Mouse (Mus musculus) hindbrain, embryonic 11.5 days (tissue): ENCODE results near the gene Aldh3b2. TPM values are rescaled to one million over a fixed set of nuclear protein-coding genes. Genes with fewer than 3 reads are reported as not detected.
A peak's percentile ranks its signal among the peaks of the same experiment; 100 is the strongest.

Experiments used
- ATAC-seq: fragments of 200-750 bp; cut with Nextera tagmentation; 2 replicates; pipeline ENCODE4 v1.8.0; 2017; ENCODE audit warnings: mild to moderate bottlenecking, moderate TSS enrichment, moderate library complexity; ENCODE audit not compliant: low FRiP score
- DNase-seq: peaks from one replicate; pipeline ENCODE4 v3.0.0-alpha.2; 2015; ENCODE audit warnings: low spot score
- H3K27ac ChIP-seq: fragments of 300-500 bp; sonication (generic); 2 replicates; pipeline ENCODE4 v1.5.1; 2014; ENCODE audit warnings: mild to moderate bottlenecking, low read depth, low read length
- H3K27me3 ChIP-seq: fragments of 300-500 bp; sonication (generic); 2 replicates; pipeline ENCODE4 v1.6.1; 2014; ENCODE audit warnings: mild to moderate bottlenecking, low read length, moderate library complexity, mixed read lengths; ENCODE audit not compliant: control insufficient read depth, insufficient read depth
- H3K36me3 ChIP-seq: fragments of 300-500 bp; sonication (generic); 2 replicates; pipeline ENCODE4 v1.6.1; 2014; ENCODE audit warnings: mild to moderate bottlenecking, low read length, moderate library complexity, mixed read lengths; ENCODE audit not compliant: control insufficient read depth, insufficient read depth
- H3K4me1 ChIP-seq: fragments of 300-500 bp; sonication (generic); replicated peaks from 2 replicates; pipeline ENCODE4 v1.6.1; 2014; ENCODE audit warnings: low read length, mixed read lengths; ENCODE audit not compliant: control insufficient read depth, insufficient read depth
- H3K4me2 ChIP-seq: fragments of 300-500 bp; sonication (generic); replicated peaks from 2 replicates; pipeline ENCODE4 v1.6.1; 2014; ENCODE audit warnings: mild to moderate bottlenecking, low read depth, low read length
- H3K4me3 ChIP-seq: fragments of 300-500 bp; sonication (generic); 2 replicates; pipeline ENCODE4 v1.5.1; 2014; ENCODE audit warnings: low read depth, low read length
- H3K9ac ChIP-seq: fragments of 300-500 bp; sonication (generic); 2 replicates; pipeline ENCODE4 v1.6.1; 2014; ENCODE audit warnings: low read depth, low read length
- H3K9me3 ChIP-seq: fragments of 300-500 bp; sonication (generic); 2 replicates; pipeline ENCODE4 v1.6.1; 2016; ENCODE audit warnings: low read length; ENCODE audit not compliant: control insufficient read depth
- WGBS: fragments of 180-500 bp; shearing (Covaris S2); extraction: QIAGEN DNeasy Blood & Tissue Kit; methylation state at CpG from one replicate; pipeline ENCODE4 v1.1.7; 2014; 5-methylcytosine and 5-hydroxymethylcytosine counted together
- polyA plus RNA-seq: library from polyadenylated mRNA; unstranded; fragments of >200 nt; fragmentation: Nextera tagmentation; extraction: Ambion mirVana; gene quantifications from 2 replicates; pipeline ENCODE4 v1.2.1, GENCODE M21; 2014

Gene Aldh3b2
- polyA plus RNA-seq, 1 experiment from 2014 or later, result 2.3 TPM

DNA sequence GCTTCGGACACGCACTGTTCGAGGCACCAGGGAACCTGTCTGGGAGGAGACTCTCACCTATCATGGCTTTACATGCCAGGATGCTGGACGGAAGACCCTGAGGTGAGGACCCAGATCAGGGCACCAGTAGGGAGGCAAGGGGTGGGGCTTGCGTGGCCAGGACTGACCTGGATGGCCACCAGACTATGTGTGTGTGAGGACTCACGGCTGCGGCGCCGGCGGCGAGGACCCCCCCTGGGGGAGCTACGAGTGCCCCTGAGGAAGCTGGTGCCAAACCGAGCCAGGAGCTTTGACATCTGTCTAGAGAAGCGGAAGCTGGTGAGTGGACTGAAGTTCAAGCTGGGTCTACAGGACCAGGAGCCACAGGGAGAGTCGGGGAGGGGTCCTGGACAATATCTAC lies 32.2 kb downstream of the Aldh3b2 start:
- Histone ChIP-seq H3K27ac (no peak overlapping the region), H3K9ac (no peak overlapping the region), H3K9me3 (no peaks in the 10 kb centered on the region), H3K4me1 (peaks cover 3% of the 10 kb centered on the region), H3K4me2 (no peak overlapping the region), H3K4me3 (no peak overlapping the region), H3K36me3 (0 out of 2 replicates have a peak, but pooled peaks cover 3% of the 10 kb centered on the region), H3K27me3 (no peaks in the 10 kb centered on the region)
- DNase-seq (no peak), ATAC-seq (no peak)
- WGBS, result 83% methylated on average over 15 of the region's 15 CpGs

DNA sequence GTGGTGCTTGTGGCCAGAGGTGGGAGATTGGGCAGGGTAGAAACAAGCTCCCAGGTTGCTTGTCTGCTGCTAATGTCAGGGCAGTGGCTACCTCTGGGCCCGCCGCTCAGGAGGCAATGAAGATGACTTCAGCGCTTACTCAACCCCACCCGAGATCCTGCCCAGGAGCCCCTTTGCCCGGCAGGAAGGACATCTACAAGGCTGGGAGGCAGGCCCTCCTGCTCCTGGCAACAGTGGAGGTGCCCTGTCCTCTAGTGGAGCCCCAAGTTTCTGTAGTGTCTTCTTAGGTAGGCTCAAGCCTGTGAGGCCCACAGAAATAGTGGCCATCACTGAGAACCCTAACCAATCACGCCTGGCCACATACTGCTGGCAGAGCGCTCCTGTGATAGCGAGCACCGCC lies 33.0 kb downstream of the Aldh3b2 start:
- no peak overlapping the region for H3K9ac ChIP-seq
- H3K4me1 ChIP-seq, result peaks cover 3% of the 10 kb centered on the region
- 93% methylated on average over 9 of the region's 9 CpGs for WGBS
- H3K4me2 ChIP-seq, result no peak overlapping the region
- H3K9me3 ChIP-seq, result no peaks in the 10 kb centered on the region
- H3K36me3 ChIP-seq, result peaks cover 6% of the 10 kb centered on the region; the same call in 1 of the 2 replicates
- DNase-seq, result no peak
- H3K27me3 ChIP-seq, result no peaks in the 10 kb centered on the region
- H3K27ac ChIP-seq, result no peak overlapping the region
- ATAC-seq, result no peak
- H3K4me3 ChIP-seq, result no peak overlapping the region

DNA sequence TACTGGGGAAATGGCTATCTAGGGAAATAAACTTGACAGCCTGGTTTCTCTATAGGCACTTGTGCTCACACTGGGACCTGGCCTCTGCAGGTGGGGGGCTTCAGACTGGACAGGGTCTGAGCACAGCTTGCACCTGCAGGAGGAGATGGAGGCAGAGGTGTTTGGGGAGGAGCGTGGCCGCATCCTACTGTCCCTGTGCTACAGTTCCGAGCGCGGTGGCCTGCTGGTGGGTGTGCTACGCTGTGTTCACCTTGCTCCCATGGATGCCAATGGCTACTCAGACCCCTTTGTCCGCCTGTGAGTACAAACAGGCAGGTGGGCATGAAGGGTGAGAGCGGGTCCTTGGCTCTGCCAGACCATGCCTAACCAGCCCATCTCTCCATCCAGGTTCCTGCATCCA lies 33.8 kb downstream of the Aldh3b2 start:
- no peak for DNase-seq
- WGBS, result 98% methylated on average over 8 of the region's 8 CpGs
- peaks cover 3% of the 10 kb centered on the region for H3K4me1 ChIP-seq
- H3K27ac ChIP-seq, result no peak overlapping the region
- no peak overlapping the region for H3K4me2 ChIP-seq
- no peaks in the 10 kb centered on the region for H3K27me3 ChIP-seq
- no peak for ATAC-seq
- H3K4me3 ChIP-seq, result no peak overlapping the region
- H3K36me3 ChIP-seq, result peaks cover 6% of the 10 kb centered on the region; the same call in 1 of the 2 replicates
- H3K9ac ChIP-seq, result no peak overlapping the region
- H3K9me3 ChIP-seq, result no peaks in the 10 kb centered on the region

DNA sequence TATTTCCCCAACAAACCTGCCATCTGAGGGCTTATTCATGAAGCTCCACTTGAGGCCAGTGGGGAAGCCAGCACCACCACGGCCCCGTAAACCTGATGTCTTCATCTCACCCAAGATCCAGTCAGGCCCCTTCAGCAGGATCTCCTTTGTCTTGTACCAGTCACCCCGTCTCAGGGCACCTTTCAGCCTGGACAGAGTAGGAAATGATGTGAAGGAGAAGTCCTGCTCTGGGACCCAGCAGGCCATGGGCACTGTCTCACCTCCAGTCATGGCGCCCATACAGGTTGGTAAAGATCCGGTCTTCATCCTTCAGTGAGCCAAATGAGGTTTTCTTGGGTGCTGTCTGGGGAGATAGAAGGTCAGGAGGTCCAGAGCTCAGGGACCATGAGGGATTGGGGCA lies 39.0 kb downstream of the Aldh3b2 start:
- WGBS, result 98% methylated on average over 5 of the region's 5 CpGs
- peaks cover 6% of the 10 kb centered on the region; the same call in 1 of the 2 replicates for H3K36me3 ChIP-seq
- H3K4me3 ChIP-seq, result no peak overlapping the region
- no peaks in the 10 kb centered on the region for H3K9me3 ChIP-seq
- no peak for ATAC-seq
- H3K4me2 ChIP-seq, result no peak overlapping the region
- H3K27me3 ChIP-seq, result no peaks in the 10 kb centered on the region
- peaks cover 3% of the 10 kb centered on the region; the same call in 1 of the 2 replicates for H3K4me1 ChIP-seq
- no peak for DNase-seq
- no peak overlapping the region for H3K9ac ChIP-seq
- H3K27ac ChIP-seq, result no peak overlapping the region

- H3K4me3 ChIP-seq, result peak within 1 kb of the TSS; percentile 61
- peaks cover 3% of the 10 kb centered on the region; the same call in 1 of the 2 replicates for H3K4me1 ChIP-seq
- no peaks in the 10 kb centered on the region for H3K9me3 ChIP-seq
- peaks cover 6% of the 10 kb centered on the region; the same call in 1 of the 2 replicates for H3K36me3 ChIP-seq
- H3K4me2 ChIP-seq, result peak within 1 kb of the TSS; percentile 56
- WGBS, result under 1% methylated on average over 45 of the region's 45 CpGs
- DNase-seq (peak; percentile 98), ATAC-seq (peak; percentile 99)
- no peak within 1 kb of the TSS for H3K27ac ChIP-seq
- H3K27me3 ChIP-seq, result no peaks in the 10 kb centered on the region
- peak within 1 kb of the TSS; percentile 63 for H3K9ac ChIP-seq
Observed at GRCm38 (mm10) chr19:4012432-4013022, 40.4 kb downstream of the Aldh3b2 start, which contains the start of gene Ndufv1. TSS of gene Ndufv1 (minus strand) at chr19:4012806.

DNA sequence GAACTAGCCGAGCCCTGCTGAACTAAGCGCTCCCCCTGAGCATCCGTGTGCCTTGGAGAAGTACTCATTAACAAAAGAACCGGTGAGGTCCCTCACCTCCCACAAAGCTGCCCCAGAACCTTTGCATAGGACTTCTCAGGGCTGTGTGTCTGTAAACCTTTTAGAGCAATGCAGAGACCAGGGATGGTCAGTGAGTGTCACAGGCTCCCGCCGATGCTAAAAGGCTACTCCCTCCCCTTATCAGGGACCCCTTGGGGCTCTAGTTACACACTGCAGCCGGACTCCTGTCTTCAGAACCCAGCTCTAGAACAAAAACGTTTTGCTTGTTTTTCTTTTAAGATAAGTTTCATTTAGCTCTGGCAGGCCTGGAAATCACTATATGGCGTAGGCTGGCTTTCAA lies 40.9 kb downstream of the Aldh3b2 start:
- DNase-seq (no peak), ATAC-seq (peak; percentile 41; the same call in 1 of the 2 replicates)
- Histone ChIP-seq H3K9ac (0 out of 2 replicates have a peak overlapping the region, but pooled peaks have one; percentile 37), H3K4me2 (peak overlapping the region; percentile 23; the same call in 1 of the 2 replicates), H3K36me3 (peaks cover 6% of the 10 kb centered on the region; the same call in 1 of the 2 replicates), H3K27ac (no peak overlapping the region), H3K4me1 (peaks cover 3% of the 10 kb centered on the region; the same call in 1 of the 2 replicates), H3K27me3 (no peaks in the 10 kb centered on the region), H3K9me3 (no peaks in the 10 kb centered on the region), H3K4me3 (peak overlapping the region; percentile 61)
- 19% methylated on average over 9 of the region's 9 CpGs for WGBS

DNA sequence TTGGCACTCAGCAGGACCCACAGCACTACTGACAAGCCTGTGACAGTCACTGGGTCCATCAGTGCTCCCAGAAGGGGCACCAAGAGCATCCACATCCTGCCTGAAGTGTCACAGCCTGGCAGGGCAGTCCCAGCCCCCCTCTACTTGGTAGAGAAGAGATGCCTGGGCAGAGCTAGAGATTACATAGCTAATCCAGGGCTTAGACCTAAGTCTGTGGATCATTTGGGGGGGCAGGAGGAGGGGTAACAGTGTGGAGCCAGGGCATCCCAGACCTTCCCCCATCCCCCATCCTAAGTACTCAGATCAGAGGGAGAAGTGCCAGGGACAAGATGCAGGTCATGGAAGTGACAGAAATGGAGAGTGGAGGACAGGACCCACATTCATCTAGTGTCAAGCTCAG lies 42.7 kb downstream of the Aldh3b2 start:
- no peak overlapping the region for H3K4me2 ChIP-seq
- H3K4me1 ChIP-seq, result peaks cover 3% of the 10 kb centered on the region; the same call in 1 of the 2 replicates
- H3K4me3 ChIP-seq, result no peak overlapping the region
- no peaks in the 10 kb centered on the region; the same call in 1 of the 2 replicates for H3K36me3 ChIP-seq
- ATAC-seq, result no peak
- no peaks in the 10 kb centered on the region for H3K9me3 ChIP-seq
- no peak overlapping the region for H3K27ac ChIP-seq
- H3K27me3 ChIP-seq, result no peaks in the 10 kb centered on the region
- no peak for DNase-seq
- no peak overlapping the region for H3K9ac ChIP-seq

DNA sequence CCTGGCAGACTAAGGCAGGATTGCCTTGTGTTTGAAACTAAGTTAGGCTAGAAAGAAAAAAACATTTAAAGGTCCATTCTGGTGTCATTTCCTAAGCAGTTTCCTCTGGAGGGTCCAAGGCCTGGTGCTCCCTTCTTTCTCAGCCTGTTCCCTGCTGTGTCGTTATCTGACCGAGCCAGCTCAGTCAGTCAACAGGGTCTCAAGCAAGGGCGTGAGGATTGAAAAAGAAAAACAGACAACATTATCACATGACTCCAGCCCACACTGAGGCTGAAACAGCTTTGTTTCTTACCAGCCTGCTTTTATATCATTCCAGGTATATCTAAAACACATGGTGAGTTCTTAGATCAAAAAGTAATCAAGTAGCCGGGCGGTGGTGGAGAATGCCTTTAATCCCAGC lies 43.5 kb downstream of the Aldh3b2 start:
- Histone ChIP-seq H3K9me3 (no peaks in the 10 kb centered on the region), H3K27ac (no peak overlapping the region), H3K4me3 (no peak overlapping the region), H3K27me3 (no peaks in the 10 kb centered on the region), H3K4me2 (no peak overlapping the region), H3K4me1 (peaks cover 3% of the 10 kb centered on the region; the same call in 1 of the 2 replicates), H3K9ac (no peak overlapping the region), H3K36me3 (no peaks in the 10 kb centered on the region)
- ATAC-seq, result no peak
- DNase-seq, result no peak
- WGBS, result 57% methylated on average over 5 of the region's 5 CpGs
